Comparison of ENCODE assay signal across 10 mouse cellular contexts in genomic region chr19:24606390-24606976, GRCm38 (mm10). TPM values are rescaled to one million over a fixed set of nuclear protein-coding genes. Genes with fewer than 3 reads are reported as not detected.
DNase-seq lines count a peak whose midpoint lies in the region; ATAC-seq lines count a peak whose summit lies in the region.
"Had no signal": no experiment of that assay in that cellular context is flagged by ENCODE, and none has a peak within 500 bp of the region (broad histone marks: within the 10 kb centered on the region; RNA-seq: fewer than 3 reads in every experiment).

No protein-coding gene starts in this region.

- H3K9ac ChIP-seq in kidney, embryonic 16.5 days (replicated peaks; ENCODE audit: low read length): no peak overlapping the region
- no peak overlapping the region for H3K9ac ChIP-seq in heart, embryonic 11.5 days (ENCODE audit: low read depth, low read length)
- H3K9ac ChIP-seq: embryonic facial prominence, embryonic 12.5 days; liver, embryonic 15.5 days had no signal

- H3K4me3 ChIP-seq in kidney, embryonic 16.5 days (ENCODE audit: low read length): no peak overlapping the region
- H3K4me3 ChIP-seq in heart, embryonic 11.5 days (ENCODE audit: low read depth, low read length): no peak overlapping the region
- H3K4me3 ChIP-seq: embryonic facial prominence, embryonic 12.5 days; liver, embryonic 15.5 days had no signal

- H3K27me3 ChIP-seq in kidney, embryonic 16.5 days (ENCODE audit: insufficient read depth, low read length): no peaks in the 10 kb centered on the region
- no peaks in the 10 kb centered on the region for H3K27me3 ChIP-seq in heart, embryonic 11.5 days (ENCODE audit: control insufficient read depth, insufficient read depth, low read length)
- H3K27me3 ChIP-seq: embryonic facial prominence, embryonic 12.5 days had no signal

- H3K9me3 ChIP-seq in kidney, embryonic 16.5 days (ENCODE audit: low read length): peaks cover 4% of the 10 kb centered on the region; the same call in 1 of the 2 replicates
- 0 out of 2 replicates have a peak, but pooled peaks cover 2% of the 10 kb centered on the region for H3K9me3 ChIP-seq in heart, embryonic 11.5 days (replicated peaks; ENCODE audit: control insufficient read depth, low read length)
- H3K9me3 ChIP-seq: embryonic facial prominence, embryonic 12.5 days; liver, embryonic 15.5 days had no signal

- H3K4me1 ChIP-seq in kidney, embryonic 16.5 days (ENCODE audit: insufficient read depth, low read length): no peaks in the 10 kb centered on the region
- H3K4me1 ChIP-seq in heart, embryonic 11.5 days (ENCODE audit: control insufficient read depth, insufficient read depth, low read length): no peaks in the 10 kb centered on the region
- H3K4me1 ChIP-seq: embryonic facial prominence, embryonic 12.5 days had no signal

- H3K4me2 ChIP-seq in kidney, embryonic 16.5 days (replicated peaks; ENCODE audit: low read depth, low read length): no peak overlapping the region
- no peak overlapping the region for H3K4me2 ChIP-seq in heart, embryonic 11.5 days
- H3K4me2 ChIP-seq: embryonic facial prominence, embryonic 12.5 days; liver, embryonic 15.5 days had no signal

- DNase-seq in kidney, adult 9 months: peak; percentile 5
- DNase-seq in ZHBTc4 (ENCODE audit: low read depth, low spot score): peak; percentile 41
- DNase-seq in embryo, embryonic 11.5 days (ENCODE audit: low read depth, low spot score): peak; percentile 7
- DNase-seq in mesoderm, embryonic 11.5 days (ENCODE audit: low read depth, low spot score): peak; percentile 39
- no peak for DNase-seq in cerebellum, adult 18-20 months
- no peak for DNase-seq in layer of hippocampus, postnatal 36 days

- 79% methylated on average over 5 of the region's 5 CpGs for WGBS in kidney, embryonic 16.5 days
- WGBS in heart, embryonic 11.5 days (ENCODE audit: insufficient replicate concordance): 74% methylated on average over 5 of the region's 5 CpGs

- no peak overlapping the region for H3K27ac ChIP-seq in kidney, embryonic 16.5 days (ENCODE audit: low read length)
- no peak overlapping the region for H3K27ac ChIP-seq in heart, embryonic 11.5 days (ENCODE audit: low read depth, low read length)
- H3K27ac ChIP-seq: embryonic facial prominence, embryonic 12.5 days; liver, embryonic 15.5 days had no signal

- ATAC-seq in kidney, embryonic 16.5 days (ENCODE audit: low FRiP score, low TSS enrichment): no peak
- no peak for ATAC-seq in heart, embryonic 11.5 days (replicated peaks; ENCODE audit: insufficient number of reproducible peaks, low FRiP score, low TSS enrichment)

- no peaks in the 10 kb centered on the region for H3K36me3 ChIP-seq in kidney, embryonic 16.5 days (ENCODE audit: insufficient read depth, low read length)
- H3K36me3 ChIP-seq in heart, embryonic 11.5 days (ENCODE audit: control insufficient read depth, insufficient read depth, low read length): no peaks in the 10 kb centered on the region
- H3K36me3 ChIP-seq: embryonic facial prominence, embryonic 12.5 days; liver, embryonic 15.5 days had no signal

RNA-seq across cellular contexts. Expression of gene Pip5k1b, which starts 50.8 kb away (rescaled TPM):
- 2.1 and 2.2 TPM in 2 replicates for polyA plus RNA-seq in kidney, embryonic 16.5 days (2015; fragmentation: Nextera tagmentation; extraction: Ambion mirVana)
- 10 to 100 TPM; 68.7 to 78.5 TPM for total RNA-seq in layer of hippocampus, postnatal 36 days (2021)
- 12.3 TPM in 2 replicates for polyA plus RNA-seq in heart, embryonic 11.5 days (2014; fragmentation: Nextera tagmentation; extraction: Ambion mirVana)

Comparison
In these comparisons a context has a peak if more than half of its experiments do, and no peak if none do; other contexts are left out.
1. DNase-seq: peak in kidney, adult 9 months (single experiment), ZHBTc4 (single experiment), embryo, embryonic 11.5 days (single experiment) and mesoderm, embryonic 11.5 days (single experiment); none in cerebellum, adult 18-20 months (0 of 2) and layer of hippocampus, postnatal 36 days (0 of 2).